Mouse (Mus musculus) hindbrain, embryonic 11.5 days (tissue): ENCODE data around the gene Brip1. TPM values are rescaled to one million over a fixed set of nuclear protein-coding genes. Genes with fewer than 3 reads are reported as not detected.

Experiments
- ATAC-seq: fragments of 200-750 bp; cut with Nextera tagmentation; 2 replicates; pipeline ENCODE4 v1.8.0; 2017; ENCODE audit warnings: mild to moderate bottlenecking, moderate TSS enrichment, moderate library complexity; ENCODE audit not compliant: low FRiP score
- DNase-seq: peaks from one replicate; pipeline ENCODE4 v3.0.0-alpha.2; 2015; ENCODE audit warnings: low spot score
- H3K27ac ChIP-seq: fragments of 300-500 bp; sonication (generic); 2 replicates; pipeline ENCODE4 v1.5.1; 2014; ENCODE audit warnings: mild to moderate bottlenecking, low read depth, low read length
- H3K27me3 ChIP-seq: fragments of 300-500 bp; sonication (generic); 2 replicates; pipeline ENCODE4 v1.6.1; 2014; ENCODE audit warnings: mild to moderate bottlenecking, low read length, moderate library complexity, mixed read lengths; ENCODE audit not compliant: control insufficient read depth, insufficient read depth
- H3K36me3 ChIP-seq: fragments of 300-500 bp; sonication (generic); 2 replicates; pipeline ENCODE4 v1.6.1; 2014; ENCODE audit warnings: mild to moderate bottlenecking, low read length, moderate library complexity, mixed read lengths; ENCODE audit not compliant: control insufficient read depth, insufficient read depth
- H3K4me1 ChIP-seq: fragments of 300-500 bp; sonication (generic); replicated peaks from 2 replicates; pipeline ENCODE4 v1.6.1; 2014; ENCODE audit warnings: low read length, mixed read lengths; ENCODE audit not compliant: control insufficient read depth, insufficient read depth
- H3K4me2 ChIP-seq: fragments of 300-500 bp; sonication (generic); replicated peaks from 2 replicates; pipeline ENCODE4 v1.6.1; 2014; ENCODE audit warnings: mild to moderate bottlenecking, low read depth, low read length
- H3K4me3 ChIP-seq: fragments of 300-500 bp; sonication (generic); 2 replicates; pipeline ENCODE4 v1.5.1; 2014; ENCODE audit warnings: low read depth, low read length
- H3K9ac ChIP-seq: fragments of 300-500 bp; sonication (generic); 2 replicates; pipeline ENCODE4 v1.6.1; 2014; ENCODE audit warnings: low read depth, low read length
- H3K9me3 ChIP-seq: fragments of 300-500 bp; sonication (generic); 2 replicates; pipeline ENCODE4 v1.6.1; 2016; ENCODE audit warnings: low read length; ENCODE audit not compliant: control insufficient read depth
- WGBS: fragments of 180-500 bp; shearing (Covaris S2); extraction: QIAGEN DNeasy Blood & Tissue Kit; methylation state at CpG from one replicate; pipeline ENCODE4 v1.1.7; 2014; 5-methylcytosine and 5-hydroxymethylcytosine counted together
- polyA plus RNA-seq: library from polyadenylated mRNA; unstranded; fragments of >200 nt; fragmentation: Nextera tagmentation; extraction: Ambion mirVana; gene quantifications from 2 replicates; pipeline ENCODE4 v1.2.1, GENCODE M21; 2014

Gene Brip1
- polyA plus RNA-seq: 7.6 and 8.6 TPM in 2 replicates

- Histone ChIP-seq H3K36me3 (peaks cover 11% of the 10 kb centered on the region), H3K27ac (peak within 1 kb of the TSS; percentile 65), H3K9ac (peak within 1 kb of the TSS; percentile 84), H3K4me3 (peak within 1 kb of the TSS; percentile 83), H3K4me2 (peak within 1 kb of the TSS; percentile 62), H3K9me3 (peaks cover 3% of the 10 kb centered on the region; the same call in 1 of the 2 replicates), H3K27me3 (no peaks in the 10 kb centered on the region), H3K4me1 (no peaks in the 10 kb centered on the region)
- ATAC-seq: peak; percentile 98
- WGBS: under 1% methylated on average over 59 of the region's 60 CpGs
- peak; percentile 95 for DNase-seq
Measured at GRCm38 (mm10) chr11:86201037-86201786, at the start of gene Brip1. Gene Brip1 (minus strand): TSS chr11:86201193.

GRCm38 (mm10) chr11:86232446-86232845 lies 31.5 kb upstream of the Brip1 start:
- Histone ChIP-seq H3K9me3 (no peaks in the 10 kb centered on the region), H3K36me3 (peaks cover 2% of the 10 kb centered on the region; the same call in 1 of the 2 replicates), H3K27ac (no peak overlapping the region), H3K4me1 (no peaks in the 10 kb centered on the region), H3K4me2 (no peak overlapping the region), H3K9ac (no peak overlapping the region), H3K4me3 (no peak overlapping the region), H3K27me3 (no peaks in the 10 kb centered on the region)
- 88% methylated on average over 4 of the region's 4 CpGs for WGBS
- DNase-seq: no peak
- no peak for ATAC-seq

- no peaks in the 10 kb centered on the region for H3K4me1 ChIP-seq
- no peaks in the 10 kb centered on the region for H3K9me3 ChIP-seq
- peaks cover 2% of the 10 kb centered on the region; the same call in 1 of the 2 replicates for H3K36me3 ChIP-seq
- 94% methylated on average over 13 of the region's 13 CpGs for WGBS
- H3K4me2 ChIP-seq: no peak overlapping the region
- H3K4me3 ChIP-seq: no peak overlapping the region
- no peak for DNase-seq
- ATAC-seq: no peak
- H3K27me3 ChIP-seq: no peaks in the 10 kb centered on the region
- no peak overlapping the region for H3K27ac ChIP-seq
- no peak overlapping the region for H3K9ac ChIP-seq
Measured at GRCm38 (mm10) chr11:86231781-86232350, 30.9 kb upstream of the Brip1 start.

- H3K4me2 ChIP-seq: no peak overlapping the region
- H3K4me1 ChIP-seq: no peaks in the 10 kb centered on the region
- 93% methylated on average over 8 of the region's 8 CpGs for WGBS
- no peak overlapping the region for H3K4me3 ChIP-seq
- ATAC-seq (no peak), DNase-seq (no peak)
- H3K27me3 ChIP-seq: no peaks in the 10 kb centered on the region
- no peak overlapping the region for H3K27ac ChIP-seq
- no peak overlapping the region for H3K9ac ChIP-seq
- H3K36me3 ChIP-seq: peaks cover 6% of the 10 kb centered on the region; the same call in 1 of the 2 replicates
- H3K9me3 ChIP-seq: no peaks in the 10 kb centered on the region
Measured at GRCm38 (mm10) chr11:86226646-86227180, 25.7 kb upstream of the Brip1 start.

DNA sequence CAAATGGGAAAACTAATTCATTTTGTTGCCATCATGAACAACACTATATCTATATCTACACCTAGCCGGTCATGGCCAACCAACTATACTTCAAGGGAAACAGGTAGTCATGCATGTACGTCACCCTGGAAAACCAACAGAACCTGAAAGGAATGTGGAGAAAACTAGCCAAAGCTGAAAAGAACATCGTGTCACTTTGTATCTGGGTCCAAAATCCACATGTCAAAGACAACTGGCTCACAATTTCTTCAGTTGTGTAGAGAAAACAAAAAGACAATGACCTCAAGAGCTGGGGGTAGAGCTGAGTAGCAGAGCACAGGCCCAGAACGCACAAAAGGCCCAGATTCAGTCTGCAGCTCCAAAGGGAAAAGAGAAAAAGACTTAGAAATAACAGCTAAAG lies 24.8 kb upstream of the Brip1 start:
- Histone ChIP-seq H3K9me3 (no peaks in the 10 kb centered on the region), H3K4me2 (no peak overlapping the region), H3K27ac (no peak overlapping the region), H3K36me3 (peaks cover 6% of the 10 kb centered on the region; the same call in 1 of the 2 replicates), H3K27me3 (no peaks in the 10 kb centered on the region), H3K4me3 (no peak overlapping the region), H3K4me1 (no peaks in the 10 kb centered on the region), H3K9ac (no peak overlapping the region)
- DNase-seq (no peak), ATAC-seq (no peak)
- 89% methylated on average over 4 of the region's 4 CpGs for WGBS

GRCm38 (mm10) chr11:86211803-86212202 lies 10.8 kb upstream of the Brip1 start:
- H3K4me3 ChIP-seq: no peak overlapping the region
- H3K36me3 ChIP-seq: peaks cover 8% of the 10 kb centered on the region
- no peak overlapping the region for H3K9ac ChIP-seq
- no peaks in the 10 kb centered on the region for H3K4me1 ChIP-seq
- H3K27ac ChIP-seq: no peak overlapping the region
- no peak for DNase-seq
- ATAC-seq: no peak
- no peaks in the 10 kb centered on the region for H3K9me3 ChIP-seq
- 80% methylated on average over 1 of the region's 1 CpGs for WGBS
- no peaks in the 10 kb centered on the region for H3K27me3 ChIP-seq
- H3K4me2 ChIP-seq: no peak overlapping the region

DNA sequence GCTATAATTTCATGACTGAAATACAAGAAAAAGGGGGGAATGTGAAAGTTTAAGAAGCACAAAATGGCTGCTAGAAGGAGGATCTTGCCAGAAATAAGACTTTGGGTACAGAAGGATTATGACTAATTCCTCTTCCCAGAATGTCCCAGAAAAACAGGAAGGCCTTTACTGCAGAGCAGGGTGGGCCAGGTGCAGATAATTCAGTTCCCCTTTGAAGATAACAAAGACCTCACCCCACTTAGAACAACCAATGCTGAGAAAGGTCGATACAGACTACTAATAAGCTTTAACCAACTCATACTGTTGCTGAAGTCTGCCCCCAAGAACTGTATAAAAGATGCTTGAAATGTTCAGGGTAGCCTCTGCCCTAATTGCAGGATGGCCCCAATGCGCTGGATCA lies 8.1 kb upstream of the Brip1 start:
- Histone ChIP-seq H3K27ac (no peak overlapping the region), H3K4me2 (no peak overlapping the region), H3K27me3 (no peaks in the 10 kb centered on the region), H3K9me3 (no peaks in the 10 kb centered on the region), H3K4me3 (no peak overlapping the region), H3K36me3 (peaks cover 23% of the 10 kb centered on the region), H3K9ac (no peak overlapping the region), H3K4me1 (no peaks in the 10 kb centered on the region)
- ATAC-seq (no peak), DNase-seq (no peak)
- WGBS: 100% methylated on average over 2 of the region's 2 CpGs

DNA sequence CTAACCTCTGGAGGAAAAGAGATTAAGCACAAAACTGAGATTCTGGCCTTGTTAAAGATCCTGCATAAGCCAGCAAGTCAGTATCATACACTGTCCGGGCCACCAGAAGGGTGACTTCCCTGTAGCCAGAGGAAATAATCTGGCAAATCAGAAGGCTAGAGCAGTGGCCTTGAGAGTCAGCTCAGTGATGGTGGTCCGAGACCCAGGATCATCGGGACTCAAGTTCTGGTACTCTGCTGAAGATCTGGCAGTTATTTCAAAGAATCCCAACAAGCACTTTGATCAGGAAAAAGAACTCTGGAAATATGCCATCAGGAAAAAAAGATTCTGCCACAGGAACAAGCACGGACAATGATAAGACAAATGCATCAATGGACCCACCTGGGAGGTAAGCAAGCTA lies 4.9 kb upstream of the Brip1 start:
- Histone ChIP-seq H3K36me3 (peaks cover 23% of the 10 kb centered on the region), H3K4me1 (no peaks in the 10 kb centered on the region), H3K9ac (no peak overlapping the region), H3K9me3 (peaks cover 3% of the 10 kb centered on the region; the same call in 1 of the 2 replicates), H3K27ac (no peak overlapping the region), H3K4me3 (no peak overlapping the region), H3K27me3 (no peaks in the 10 kb centered on the region), H3K4me2 (no peak overlapping the region)
- WGBS: 97% methylated on average over 4 of the region's 4 CpGs
- DNase-seq: no peak
- ATAC-seq: no peak
